Mouse (Mus musculus): Measurements from ENCODE around the gene Acot7. TPM values are rescaled to one million over a fixed set of nuclear protein-coding genes. Genes with fewer than 3 reads are reported as not detected.

The Acot7 gene
- polyA plus RNA-seq, 1 experiment from 2014 or later = 65.1 TPM

GRCm38 (mm10) chr4:152243241-152243891 lies 65.4 kb downstream of the Acot7 start:
- DNase-seq (ENCODE audit: low spot score) = no peak

- DNase-seq (ENCODE audit: low spot score) = no peak
Observed at GRCm38 (mm10) chr4:152243969-152244368, 66.0 kb downstream of the Acot7 start.

- no peak for DNase-seq (ENCODE audit: low spot score)
Observed at GRCm38 (mm10) chr4:152244545-152245522, 66.9 kb downstream of the Acot7 start.

- DNase-seq (ENCODE audit: low spot score) = no peak
Observed at GRCm38 (mm10) chr4:152246011-152246410, 68.1 kb downstream of the Acot7 start.

- no peak for DNase-seq (ENCODE audit: low spot score)
Observed at GRCm38 (mm10) chr4:152247195-152247594, 69.3 kb downstream of the Acot7 start.

- DNase-seq (ENCODE audit: low spot score) = no peak
Observed at GRCm38 (mm10) chr4:152250615-152251014, 72.7 kb downstream of the Acot7 start.

- DNase-seq (ENCODE audit: low spot score) = no peak
Observed at GRCm38 (mm10) chr4:152253183-152253759, 75.3 kb downstream of the Acot7 start.

- DNase-seq (ENCODE audit: low spot score) = no peak
Observed at GRCm38 (mm10) chr4:152257070-152257469, 79.1 kb downstream of the Acot7 start.

GRCm38 (mm10) chr4:152260451-152260850 lies 82.5 kb downstream of the Acot7 start:
- no peak for DNase-seq (ENCODE audit: low spot score)

GRCm38 (mm10) chr4:152262187-152262586 lies 84.3 kb downstream of the Acot7 start:
- DNase-seq (ENCODE audit: low spot score) = no peak

GRCm38 (mm10) chr4:152263089-152263488 lies 85.2 kb downstream of the Acot7 start:
- DNase-seq (ENCODE audit: low spot score) = no peak

GRCm38 (mm10) chr4:152263512-152264176 lies 85.7 kb downstream of the Acot7 start:
- no peak for DNase-seq (ENCODE audit: low spot score)

GRCm38 (mm10) chr4:152264177-152264530 lies 86.2 kb downstream of the Acot7 start:
- DNase-seq (ENCODE audit: low spot score) = no peak

GRCm38 (mm10) chr4:152264867-152265568 lies 87.1 kb downstream of the Acot7 start:
- no peak for DNase-seq (ENCODE audit: low spot score)

GRCm38 (mm10) chr4:152265791-152266190 lies 87.9 kb downstream of the Acot7 start:
- no peak for DNase-seq (ENCODE audit: low spot score)

GRCm38 (mm10) chr4:152266236-152266895 lies 88.4 kb downstream of the Acot7 start:
- DNase-seq (ENCODE audit: low spot score) = no peak

- DNase-seq (ENCODE audit: low spot score) = no peak
Observed at GRCm38 (mm10) chr4:152267748-152268369, 89.9 kb downstream of the Acot7 start.

GRCm38 (mm10) chr4:152269967-152270366 lies 92.0 kb downstream of the Acot7 start:
- no peak for DNase-seq (ENCODE audit: low spot score)

- no peak for DNase-seq (ENCODE audit: low spot score)
Observed at GRCm38 (mm10) chr4:152270599-152270998, 92.7 kb downstream of the Acot7 start.

GRCm38 (mm10) chr4:152271334-152271733 lies 93.4 kb downstream of the Acot7 start:
- DNase-seq (ENCODE audit: low spot score) = no peak

All from thymus, postnatal 0 days (tissue).